Mouse (Mus musculus): ENCODE results near the gene Zfp1. TPM values are rescaled to one million over a fixed set of nuclear protein-coding genes. Genes with fewer than 3 reads are reported as not detected.

Gene Zfp1
- polyA plus RNA-seq, 1 experiment from 2014 or later = 16.0 TPM

- WGBS = 43% methylated on average over 5 of the region's 5 CpGs
Measured at GRCm38 (mm10) chr8:111718937-111719336, 75.7 kb downstream of the Zfp1 start.

GRCm38 (mm10) chr8:111720115-111720544 lies 76.9 kb downstream of the Zfp1 start:
- H3K4me3 ChIP-seq (ENCODE audit: low read length) = no peak overlapping the region
- no peak for ATAC-seq
- 53% methylated on average over 4 of the region's 4 CpGs for WGBS
- H3K4me1 ChIP-seq (ENCODE audit: control insufficient read depth, insufficient read depth, low read length) = peaks cover 46% of the 10 kb centered on the region
- no peak overlapping the region for H3K9ac ChIP-seq (ENCODE audit: low read depth, low read length)
- H3K4me2 ChIP-seq (ENCODE audit: low read depth, low read length) = no peak overlapping the region
- peak overlapping the region; percentile 39; the same call in 1 of the 2 replicates for H3K27ac ChIP-seq (ENCODE audit: low read length)
- H3K36me3 ChIP-seq (ENCODE audit: control insufficient read depth, insufficient read depth, low read length) = peaks cover 12% of the 10 kb centered on the region
- no peaks in the 10 kb centered on the region for H3K27me3 ChIP-seq (replicated peaks; ENCODE audit: control insufficient read depth, insufficient read depth, low read length)
- no peaks in the 10 kb centered on the region for H3K9me3 ChIP-seq (ENCODE audit: control insufficient read depth, low read length)

More at GRCm38 (mm10) chr8:111718937-111719336, 75.7 kb downstream of the Zfp1 start:
- Histone ChIP-seq H3K4me2 (ENCODE audit: low read depth, low read length) (no peak overlapping the region), H3K27ac (ENCODE audit: low read length) (peak overlapping the region; percentile 34), H3K4me3 (ENCODE audit: low read length) (no peak overlapping the region), H3K27me3 (replicated peaks; ENCODE audit: control insufficient read depth, insufficient read depth, low read length) (no peaks in the 10 kb centered on the region), H3K4me1 (ENCODE audit: control insufficient read depth, insufficient read depth, low read length) (peaks cover 42% of the 10 kb centered on the region), H3K9me3 (ENCODE audit: control insufficient read depth, low read length) (no peaks in the 10 kb centered on the region), H3K36me3 (ENCODE audit: control insufficient read depth, insufficient read depth, low read length) (peaks cover 19% of the 10 kb centered on the region), H3K9ac (ENCODE audit: low read depth, low read length) (no peak overlapping the region)
- ATAC-seq = no peak

Small RNA genes within 50 kb of the gene (microRNA-seq; reads per million reads assigned to microRNA genes)
- not detected for gene Mir7076

Other genes starting within 250 kb of the Zfp1 start
- 0.91 and 1.1 TPM in 2 replicates for gene Fa2h, start 249.6 kb upstream of the Zfp1 start, polyA plus RNA-seq (2015; fragmentation: Nextera tagmentation; extraction: Ambion mirVana)
- gene Wdr59, start 121.3 kb upstream of the Zfp1 start, polyA plus RNA-seq (2015; fragmentation: Nextera tagmentation; extraction: Ambion mirVana) = 4.3 and 4.4 TPM in 2 replicates
- gene Znrf1, start 107.3 kb upstream of the Zfp1 start, polyA plus RNA-seq (2015; fragmentation: Nextera tagmentation; extraction: Ambion mirVana) = 11.0 and 13.1 TPM in 2 replicates
- gene Ldhd, start 13.0 kb upstream of the Zfp1 start, polyA plus RNA-seq (2015; fragmentation: Nextera tagmentation; extraction: Ambion mirVana) = 2.7 and 3.5 TPM in 2 replicates
- gene Ctrb1, start 47.6 kb downstream of the Zfp1 start, polyA plus RNA-seq (2015; fragmentation: Nextera tagmentation; extraction: Ambion mirVana) = 1,904 and 2,500 TPM in 2 replicates
- gene Bcar1, start 100.4 kb downstream of the Zfp1 start, polyA plus RNA-seq (2015; fragmentation: Nextera tagmentation; extraction: Ambion mirVana) = 44.6 and 48.5 TPM in 2 replicates
- 156 and 179 TPM in 2 replicates for gene Cfdp1, start 210.9 kb downstream of the Zfp1 start, polyA plus RNA-seq (2015; fragmentation: Nextera tagmentation; extraction: Ambion mirVana)
- 14.9 and 15.7 TPM in 2 replicates for gene Tmem170, start 233.3 kb downstream of the Zfp1 start, polyA plus RNA-seq (2015; fragmentation: Nextera tagmentation; extraction: Ambion mirVana)

Measured in intestine, embryonic 16.5 days (tissue).